7 mouse cellular contexts compared by ENCODE assay signal in the genomic region with DNA sequence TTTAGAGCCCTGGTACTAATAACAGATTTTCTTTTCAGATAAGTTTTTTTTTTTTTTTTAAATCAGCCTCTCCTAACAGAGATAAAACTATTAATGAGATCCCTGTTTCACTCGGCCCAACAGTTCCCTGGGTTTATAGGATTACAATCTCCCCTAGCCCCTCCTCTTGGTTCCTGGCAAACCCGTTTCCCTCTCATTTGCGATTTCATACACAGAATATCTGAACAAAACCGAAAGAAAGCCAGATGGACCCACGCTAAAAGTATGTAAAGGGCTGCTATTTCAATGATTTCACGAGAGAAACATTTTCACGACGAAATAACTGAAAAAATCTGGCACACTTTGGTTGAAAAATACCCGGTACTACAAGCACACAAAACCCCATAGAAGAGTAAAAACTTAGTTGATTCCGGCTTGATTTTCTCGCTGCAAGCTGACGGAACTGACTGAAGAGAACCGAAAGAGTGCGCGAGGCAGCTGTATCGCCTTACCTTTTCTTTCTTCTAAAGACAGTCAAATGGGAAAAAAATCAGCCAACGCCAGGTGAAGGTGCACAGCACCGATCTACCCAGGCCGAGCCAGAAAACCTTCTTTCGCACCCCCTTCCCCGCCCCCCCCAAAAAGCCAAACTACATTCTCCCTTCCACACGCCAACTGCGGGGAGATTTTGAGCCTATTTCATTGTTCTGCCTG. TPM values are rescaled to one million over a fixed set of nuclear protein-coding genes. Genes with fewer than 3 reads are reported as not detected.
A peak's percentile ranks its signal among the peaks of the same experiment; 100 is the strongest.
DNase-seq lines count a peak whose midpoint lies in the region; ATAC-seq lines count a peak whose summit lies in the region.

No protein-coding gene starts in this region.

- H3K4me2 ChIP-seq in embryonic facial prominence, embryonic 11.5 days (ENCODE audit: low read depth, low read length), result peak overlapping the region; percentile 43
- peak overlapping the region; percentile 90 for H3K4me2 ChIP-seq in liver, embryonic 11.5 days
- H3K4me2 ChIP-seq in neural tube, embryonic 13.5 days, result peak overlapping the region; percentile 72

- DNase-seq in 416B (ENCODE audit: low read depth), result peak; percentile 63
- peak; percentile 64 for DNase-seq in embryonic facial prominence, embryonic 11.5 days (ENCODE audit: low spot score)
- peak; percentile 49 for DNase-seq in hindbrain, embryonic 10.5 days (ENCODE audit: low spot score)
- DNase-seq in liver, embryonic 11.5 days (ENCODE audit: low spot score), result no peak
- no peak for DNase-seq in yolk sac, embryonic 10.5 days (ENCODE audit: low spot score)

- peak overlapping the region; percentile 89 for H3K27ac ChIP-seq in embryonic facial prominence, embryonic 11.5 days (replicated peaks; ENCODE audit: low read depth, low read length)
- H3K27ac ChIP-seq in hindbrain, embryonic 10.5 days, result peak overlapping the region; percentile 100
- peak overlapping the region; percentile 99 for H3K27ac ChIP-seq in liver, embryonic 11.5 days (ENCODE audit: low read depth, low read length)
- peak overlapping the region; percentile 99 for H3K27ac ChIP-seq in neural tube, embryonic 13.5 days (replicated peaks)

- H3K27me3 ChIP-seq in embryonic facial prominence, embryonic 11.5 days (ENCODE audit: control insufficient read depth, insufficient read depth, low read length), result no peaks in the 10 kb centered on the region
- peaks cover 16% of the 10 kb centered on the region for H3K27me3 ChIP-seq in hindbrain, embryonic 10.5 days (ENCODE audit: insufficient read depth, poor library complexity, severe bottlenecking)
- 0 out of 2 replicates have a peak, but pooled peaks cover 2% of the 10 kb centered on the region for H3K27me3 ChIP-seq in liver, embryonic 11.5 days (replicated peaks; ENCODE audit: control insufficient read depth, insufficient read depth, low read length)
- 0 out of 2 replicates have a peak, but pooled peaks cover 12% of the 10 kb centered on the region for H3K27me3 ChIP-seq in neural tube, embryonic 13.5 days

- H3K4me3 ChIP-seq in embryonic facial prominence, embryonic 11.5 days (ENCODE audit: low read depth, low read length), result peak overlapping the region; percentile 100
- H3K4me3 ChIP-seq in hindbrain, embryonic 10.5 days, result peak overlapping the region; percentile 100
- H3K4me3 ChIP-seq in liver, embryonic 11.5 days (ENCODE audit: low read depth, low read length), result peak overlapping the region; percentile 100
- peak overlapping the region; percentile 100 for H3K4me3 ChIP-seq in neural tube, embryonic 13.5 days

- no peaks in the 10 kb centered on the region for H3K36me3 ChIP-seq in embryonic facial prominence, embryonic 11.5 days (replicated peaks; ENCODE audit: control insufficient read depth, insufficient read depth, low read depth, low read length)
- no peaks in the 10 kb centered on the region for H3K36me3 ChIP-seq in hindbrain, embryonic 10.5 days
- peaks cover 4% of the 10 kb centered on the region; the same call in 1 of the 2 replicates for H3K36me3 ChIP-seq in liver, embryonic 11.5 days (ENCODE audit: control insufficient read depth, insufficient read depth, low read length)
- H3K36me3 ChIP-seq in neural tube, embryonic 13.5 days, result 0 out of 2 replicates have a peak, but pooled peaks cover 9% of the 10 kb centered on the region

- no peaks in the 10 kb centered on the region for H3K9me3 ChIP-seq in embryonic facial prominence, embryonic 11.5 days (replicated peaks; ENCODE audit: control insufficient read depth, low read length)
- H3K9me3 ChIP-seq in hindbrain, embryonic 10.5 days, result no peaks in the 10 kb centered on the region
- H3K9me3 ChIP-seq in liver, embryonic 11.5 days (ENCODE audit: control insufficient read depth, low read length), result no peaks in the 10 kb centered on the region
- H3K9me3 ChIP-seq in neural tube, embryonic 13.5 days, result no peaks in the 10 kb centered on the region

- WGBS in embryonic facial prominence, embryonic 11.5 days, result under 1% methylated on average over 23 of the region's 23 CpGs
- WGBS in hindbrain, embryonic 10.5 days, result under 1% methylated on average over 23 of the region's 23 CpGs
- under 1% methylated on average over 23 of the region's 23 CpGs for WGBS in liver, embryonic 11.5 days
- WGBS in neural tube, embryonic 13.5 days, result under 1% methylated on average over 23 of the region's 23 CpGs

- ATAC-seq in CD4-positive, CD25-positive, alpha-beta regulatory T cell, adult 4 months, result peak; percentile 35
- no peak for ATAC-seq in embryonic facial prominence, embryonic 11.5 days (replicated peaks; ENCODE audit: insufficient number of reproducible peaks, low FRiP score, low TSS enrichment, low read depth)
- ATAC-seq in liver, embryonic 11.5 days (replicated peaks; ENCODE audit: low FRiP score), result no peak
- ATAC-seq in neural tube, embryonic 13.5 days (ENCODE audit: low read depth), result no peak

- H3K4me1 ChIP-seq in embryonic facial prominence, embryonic 11.5 days (ENCODE audit: control insufficient read depth, insufficient read depth, low read length), result no peaks in the 10 kb centered on the region
- H3K4me1 ChIP-seq in hindbrain, embryonic 10.5 days (replicated peaks), result peaks cover 54% of the 10 kb centered on the region
- peaks cover 39% of the 10 kb centered on the region for H3K4me1 ChIP-seq in liver, embryonic 11.5 days (replicated peaks; ENCODE audit: control insufficient read depth, insufficient read depth, low read length)
- peaks cover 49% of the 10 kb centered on the region for H3K4me1 ChIP-seq in neural tube, embryonic 13.5 days (replicated peaks)

- peak overlapping the region; percentile 100 for H3K9ac ChIP-seq in embryonic facial prominence, embryonic 11.5 days (replicated peaks; ENCODE audit: low read length)
- peak overlapping the region; percentile 99 for H3K9ac ChIP-seq in liver, embryonic 11.5 days (ENCODE audit: low read depth, low read length)
- H3K9ac ChIP-seq in neural tube, embryonic 13.5 days, result peak overlapping the region; percentile 100

RNA-seq across cellular contexts. Expression of a gene that starts 0.5 kb away (rescaled TPM):
- polyA plus RNA-seq in CD4-positive, CD25-positive, alpha-beta regulatory T cell, adult 4 months (2017; shearing (Covaris generic)), result under 1 TPM in 1 of 2 experiments, not detected in 1; 0.91 TPM
- 1.0 and 1.8 TPM in 2 replicates for polyA plus RNA-seq in embryonic facial prominence, embryonic 11.5 days (2014; fragmentation: Nextera tagmentation; extraction: Ambion mirVana)
- polyA plus RNA-seq in hindbrain, embryonic 10.5 days (2016; fragmentation: Nextera tagmentation; extraction: Ambion mirVana), result 1.1 and 1.9 TPM in 2 replicates
- polyA plus RNA-seq in liver, embryonic 11.5 days (2014; fragmentation: Nextera tagmentation; extraction: Ambion mirVana), result 11.5 and 12.0 TPM in 2 replicates
- polyA plus RNA-seq in neural tube, embryonic 13.5 days (2015; fragmentation: Nextera tagmentation; extraction: Ambion mirVana), result 2.5 and 4.1 TPM in 2 replicates

RNA-seq across cellular contexts. Expression of a gene that starts 1.3 kb away (rescaled TPM):
- polyA plus RNA-seq in CD4-positive, CD25-positive, alpha-beta regulatory T cell, adult 4 months (2017; shearing (Covaris generic)), result 10 to 100 TPM; 16.1 to 16.5 TPM
- 12.7 and 16.7 TPM in 2 replicates for polyA plus RNA-seq in embryonic facial prominence, embryonic 11.5 days (2014; fragmentation: Nextera tagmentation; extraction: Ambion mirVana)
- 28.5 and 29.6 TPM in 2 replicates for polyA plus RNA-seq in hindbrain, embryonic 10.5 days (2016; fragmentation: Nextera tagmentation; extraction: Ambion mirVana)
- polyA plus RNA-seq in liver, embryonic 11.5 days (2014; fragmentation: Nextera tagmentation; extraction: Ambion mirVana), result 21.4 and 27.4 TPM in 2 replicates
- 32.8 and 37.9 TPM in 2 replicates for polyA plus RNA-seq in neural tube, embryonic 13.5 days (2015; fragmentation: Nextera tagmentation; extraction: Ambion mirVana)

Comparison
In these comparisons a context has a peak if more than half of its experiments do, and no peak if none do; other contexts are left out.
1. DNase-seq: peak in 416B (single experiment), embryonic facial prominence, embryonic 11.5 days (single experiment) and hindbrain, embryonic 10.5 days (single experiment); none in liver, embryonic 11.5 days (single experiment) and yolk sac, embryonic 10.5 days (single experiment).
2. Peak in every context shown above with its lines, with median percentiles within 50 percentile points of each other: H3K27ac ChIP-seq, H3K4me2 ChIP-seq, H3K4me3 ChIP-seq and H3K9ac ChIP-seq.